Mouse (Mus musculus): ENCODE measurements around the gene Phf24. TPM values are rescaled to one million over a fixed set of nuclear protein-coding genes. Genes with fewer than 3 reads are reported as not detected.

The Phf24 gene
- polyA plus RNA-seq, 1 experiment from 2014 or later = 0.31 TPM

DNA sequence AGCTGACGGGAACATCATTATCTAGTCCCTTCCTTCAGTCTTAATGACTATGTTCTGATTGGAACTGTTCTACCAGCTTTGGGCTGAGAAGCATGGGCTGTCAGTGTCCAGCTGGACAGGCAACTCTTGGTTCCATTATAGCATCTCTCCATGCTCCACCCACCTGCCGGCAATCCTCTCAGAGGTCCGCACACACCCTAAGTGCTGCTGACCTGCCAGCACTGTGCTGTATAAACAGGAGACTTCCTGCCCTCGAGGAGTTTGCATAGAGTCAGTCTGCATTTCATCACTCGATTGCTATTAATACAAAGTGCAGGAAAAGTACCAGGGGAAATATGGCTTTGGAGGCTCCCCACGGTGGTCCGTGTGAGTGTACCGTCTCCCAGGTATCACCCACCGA is 4.3 kb downstream of the Phf24 start:
- Histone ChIP-seq H3K9me3 (ENCODE audit: low read length) (no peaks in the 10 kb centered on the region), H3K4me1 (ENCODE audit: insufficient read depth, low read depth, low read length) (no peaks in the 10 kb centered on the region), H3K27me3 (replicated peaks; ENCODE audit: insufficient read depth, low read length) (peaks cover 19% of the 10 kb centered on the region; the same call in 1 of the 2 replicates), H3K4me2 (replicated peaks; ENCODE audit: low read depth, low read length) (no peak overlapping the region), H3K36me3 (ENCODE audit: insufficient read depth, low read length) (no peaks in the 10 kb centered on the region), H3K9ac (replicated peaks; ENCODE audit: low read depth) (no peak overlapping the region), H3K4me3 (ENCODE audit: low read depth, low read length) (no peak overlapping the region), H3K27ac (ENCODE audit: low read length) (no peak overlapping the region)
- ATAC-seq (no peak), DNase-seq (ENCODE audit: low spot score) (peak; percentile 29)
- TF ChIP-seq CTCF (IDR thresholded peaks at IDR 0.05) = no peak
- TF ChIP-seq EP300 (IDR thresholded peaks at IDR 0.05) = no peak
- 37% methylated on average over 9 of the region's 9 CpGs for WGBS

DNA sequence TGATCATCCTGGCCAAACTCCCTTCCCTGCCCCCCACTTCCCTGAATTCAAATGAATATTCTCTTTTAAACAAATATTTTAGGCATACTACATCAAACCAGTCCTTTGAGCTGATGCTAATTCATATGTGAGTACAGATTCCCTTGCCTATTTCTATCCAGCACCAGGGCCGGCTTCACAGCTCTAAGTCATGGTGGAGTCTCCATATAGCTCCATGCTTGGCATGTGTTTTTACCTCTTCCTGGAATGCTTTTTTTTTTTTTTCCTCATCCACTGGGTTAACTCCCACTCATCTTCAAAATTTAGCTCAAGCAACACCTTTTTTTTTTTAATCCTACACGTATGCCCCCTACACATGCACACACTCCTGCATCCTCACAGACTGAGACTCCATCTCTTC is 5.1 kb downstream of the Phf24 start:
- peaks cover 13% of the 10 kb centered on the region; the same call in 1 of the 2 replicates for H3K27me3 ChIP-seq (replicated peaks; ENCODE audit: insufficient read depth, low read length)
- H3K36me3 ChIP-seq (ENCODE audit: insufficient read depth, low read length) = no peaks in the 10 kb centered on the region
- TF ChIP-seq EP300 (IDR thresholded peaks at IDR 0.05) (no peak), CTCF (IDR thresholded peaks at IDR 0.05) (no peak)
- no peaks in the 10 kb centered on the region for H3K4me1 ChIP-seq (ENCODE audit: insufficient read depth, low read depth, low read length)
- no peak overlapping the region for H3K4me2 ChIP-seq (replicated peaks; ENCODE audit: low read depth, low read length)
- ATAC-seq (no peak), DNase-seq (ENCODE audit: low spot score) (no peak)
- H3K9me3 ChIP-seq (ENCODE audit: low read length) = no peaks in the 10 kb centered on the region
- 72% methylated on average over 2 of the region's 2 CpGs for WGBS
- H3K27ac ChIP-seq (ENCODE audit: low read length) = no peak overlapping the region
- H3K4me3 ChIP-seq (ENCODE audit: low read depth, low read length) = no peak overlapping the region
- no peak overlapping the region for H3K9ac ChIP-seq (replicated peaks; ENCODE audit: low read depth)

DNA sequence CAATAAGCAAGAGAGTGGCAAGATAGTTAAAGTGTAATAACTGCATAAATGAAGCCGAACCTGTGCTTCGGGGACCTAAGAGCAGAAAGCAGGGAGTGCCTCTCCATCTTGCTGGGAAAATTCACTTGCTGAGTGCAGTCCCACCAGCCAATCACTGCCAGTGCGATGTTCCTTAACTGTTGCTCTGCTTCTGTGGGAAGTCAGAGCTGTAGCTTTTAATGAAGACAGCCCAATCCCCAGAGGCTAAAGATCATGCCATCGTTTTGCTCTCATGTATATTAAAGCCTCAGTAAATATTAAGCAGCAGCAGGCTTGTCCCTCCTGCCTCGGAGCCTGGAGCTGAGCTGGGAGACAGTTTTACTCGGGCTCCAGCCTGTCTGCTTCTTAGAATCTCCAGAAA is 5.6 kb downstream of the Phf24 start:
- TF ChIP-seq CTCF (IDR thresholded peaks at IDR 0.05) = no peak
- TF ChIP-seq EP300 (IDR thresholded peaks at IDR 0.05) = no peak
- Histone ChIP-seq H3K27me3 (replicated peaks; ENCODE audit: insufficient read depth, low read length) (peaks cover 11% of the 10 kb centered on the region; the same call in 1 of the 2 replicates), H3K9ac (replicated peaks; ENCODE audit: low read depth) (no peak overlapping the region), H3K36me3 (ENCODE audit: insufficient read depth, low read length) (no peaks in the 10 kb centered on the region), H3K4me1 (ENCODE audit: insufficient read depth, low read depth, low read length) (no peaks in the 10 kb centered on the region), H3K9me3 (ENCODE audit: low read length) (no peaks in the 10 kb centered on the region), H3K27ac (ENCODE audit: low read length) (no peak overlapping the region), H3K4me3 (ENCODE audit: low read depth, low read length) (no peak overlapping the region), H3K4me2 (replicated peaks; ENCODE audit: low read depth, low read length) (no peak overlapping the region)
- DNase-seq (ENCODE audit: low spot score) (no peak), ATAC-seq (no peak)
- 65% methylated on average over 6 of the region's 6 CpGs for WGBS

DNA sequence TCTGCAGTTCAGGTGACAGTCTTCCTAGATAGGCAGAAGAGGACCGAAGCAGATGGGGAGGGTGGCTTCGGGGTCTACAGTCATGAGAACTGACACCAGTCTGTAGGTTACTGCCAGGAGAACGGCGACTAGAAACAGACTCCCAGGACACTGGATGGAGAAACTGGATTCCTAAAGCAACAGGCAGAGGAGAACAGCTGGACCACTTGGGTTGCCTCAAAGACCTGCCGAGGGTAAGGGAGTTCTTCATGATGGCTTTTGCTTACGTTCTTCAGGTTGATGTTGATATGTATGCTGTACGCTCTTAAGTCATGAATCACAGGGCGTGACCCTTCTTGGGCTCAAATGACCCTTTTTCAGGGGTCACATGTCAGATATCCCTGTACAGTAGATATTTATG is 6.0 kb downstream of the Phf24 start:
- WGBS = 81% methylated on average over 8 of the region's 8 CpGs
- Histone ChIP-seq H3K4me2 (replicated peaks; ENCODE audit: low read depth, low read length) (no peak overlapping the region), H3K9me3 (ENCODE audit: low read length) (no peaks in the 10 kb centered on the region), H3K27me3 (replicated peaks; ENCODE audit: insufficient read depth, low read length) (peaks cover 8% of the 10 kb centered on the region; the same call in 1 of the 2 replicates), H3K9ac (replicated peaks; ENCODE audit: low read depth) (no peak overlapping the region), H3K27ac (ENCODE audit: low read length) (no peak overlapping the region), H3K4me3 (ENCODE audit: low read depth, low read length) (no peak overlapping the region), H3K4me1 (ENCODE audit: insufficient read depth, low read depth, low read length) (no peaks in the 10 kb centered on the region), H3K36me3 (ENCODE audit: insufficient read depth, low read length) (no peaks in the 10 kb centered on the region)
- TF ChIP-seq CTCF (IDR thresholded peaks at IDR 0.05) (no peak), EP300 (IDR thresholded peaks at IDR 0.05) (no peak)
- no peak for DNase-seq (ENCODE audit: low spot score)
- ATAC-seq = no peak

DNA sequence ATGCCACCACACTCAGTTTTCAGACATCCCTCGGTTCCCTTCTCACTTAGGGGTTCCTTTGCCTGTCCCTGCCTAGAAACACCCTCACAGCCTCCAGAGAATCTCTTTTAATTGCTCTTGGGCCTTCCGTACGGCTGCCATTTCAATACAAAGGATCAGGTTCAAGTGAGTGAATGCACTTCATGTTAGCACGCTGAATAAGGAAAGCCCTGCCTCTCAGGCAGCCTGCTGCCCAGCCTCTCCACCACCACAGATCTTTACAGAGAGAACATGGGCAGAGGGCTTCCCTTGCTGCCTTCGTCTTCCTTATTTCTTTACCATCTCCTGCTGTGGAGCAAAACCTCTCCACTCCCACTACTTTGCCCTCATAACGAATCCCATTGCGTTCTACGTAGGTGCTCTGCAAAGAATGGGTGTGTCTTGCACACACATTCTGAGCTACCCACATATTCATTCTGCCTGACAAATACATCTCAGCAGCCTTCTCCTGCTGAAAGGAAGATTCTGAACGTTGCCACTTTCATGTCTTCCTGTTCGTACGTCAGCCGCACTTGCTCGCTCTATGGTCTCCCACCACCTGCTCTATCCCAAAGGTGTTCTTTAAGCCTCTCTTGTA is 7.7 kb downstream of the Phf24 start:
- Histone ChIP-seq H3K4me3 (ENCODE audit: low read depth, low read length) (no peak overlapping the region), H3K9ac (replicated peaks; ENCODE audit: low read depth) (no peak overlapping the region), H3K27ac (ENCODE audit: low read length) (no peak overlapping the region), H3K4me2 (replicated peaks; ENCODE audit: low read depth, low read length) (no peak overlapping the region), H3K36me3 (ENCODE audit: insufficient read depth, low read length) (no peaks in the 10 kb centered on the region), H3K27me3 (replicated peaks; ENCODE audit: insufficient read depth, low read length) (no peaks in the 10 kb centered on the region), H3K9me3 (ENCODE audit: low read length) (no peaks in the 10 kb centered on the region), H3K4me1 (ENCODE audit: insufficient read depth, low read depth, low read length) (no peaks in the 10 kb centered on the region)
- no peak for ATAC-seq
- TF ChIP-seq EP300 (IDR thresholded peaks at IDR 0.05) = no peak
- no peak for TF ChIP-seq CTCF (IDR thresholded peaks at IDR 0.05)
- no peak for DNase-seq (ENCODE audit: low spot score)
- WGBS = 73% methylated on average over 13 of the region's 13 CpGs

DNA sequence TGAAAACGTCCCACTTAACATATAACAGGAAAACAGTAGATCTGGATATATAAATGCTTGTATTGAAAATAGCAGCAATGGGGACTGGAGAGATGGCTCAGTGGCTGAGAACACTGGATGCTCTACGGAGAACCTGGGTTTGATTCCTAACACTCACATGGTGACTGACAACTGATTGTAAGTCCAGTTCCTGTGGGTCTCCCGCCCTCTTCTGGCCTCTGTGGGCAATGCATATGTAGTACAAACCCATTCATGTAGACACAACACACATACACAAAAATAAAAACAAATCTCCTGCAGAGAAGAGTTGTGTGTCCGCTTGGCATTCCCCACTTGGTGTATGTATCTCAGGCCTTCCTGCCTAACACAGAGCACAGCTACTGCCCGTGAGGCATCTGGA is 11.7 kb downstream of the Phf24 start:
- ATAC-seq = no peak
- 73% methylated on average over 5 of the region's 5 CpGs for WGBS

More for the DNA sequence above, 11.7 kb downstream of the Phf24 start:
- Histone ChIP-seq H3K4me2 (replicated peaks; ENCODE audit: low read depth, low read length) (no peak overlapping the region), H3K9me3 (ENCODE audit: low read length) (no peaks in the 10 kb centered on the region), H3K27ac (ENCODE audit: low read length) (no peak overlapping the region), H3K9ac (replicated peaks; ENCODE audit: low read depth) (no peak overlapping the region), H3K27me3 (replicated peaks; ENCODE audit: insufficient read depth, low read length) (no peaks in the 10 kb centered on the region), H3K4me3 (ENCODE audit: low read depth, low read length) (no peak overlapping the region), H3K36me3 (ENCODE audit: insufficient read depth, low read length) (no peaks in the 10 kb centered on the region), H3K4me1 (ENCODE audit: insufficient read depth, low read depth, low read length) (no peaks in the 10 kb centered on the region)
- TF ChIP-seq CTCF (IDR thresholded peaks at IDR 0.05) (peak; percentile 8; the same call in 1 of the 2 replicates), EP300 (IDR thresholded peaks at IDR 0.05) (no peak)
- no peak for DNase-seq (ENCODE audit: low spot score)

Data from lung, postnatal 0 days (tissue).